Mouse (Mus musculus): ENCODE data around the gene Brd4. TPM values are rescaled to one million over a fixed set of nuclear protein-coding genes. Genes with fewer than 3 reads are reported as not detected.

Gene Brd4
- 15.4 and 34.1 TPM in 2 replicates for polyA plus RNA-seq (2021; fragmentation: Nextera tagmentation)
- long read RNA-seq, experiment 1, partial matches to known transcripts, result 13 of 22 reads
- long read RNA-seq, experiment 1, other reads (novel, unspliced or antisense), result 8 of 22 reads
- long read RNA-seq, experiment 2, partial matches to known transcripts, result 8 of 43 reads
- long read RNA-seq, experiment 2, other reads (novel, unspliced or antisense), result 35 of 43 reads

DNA sequence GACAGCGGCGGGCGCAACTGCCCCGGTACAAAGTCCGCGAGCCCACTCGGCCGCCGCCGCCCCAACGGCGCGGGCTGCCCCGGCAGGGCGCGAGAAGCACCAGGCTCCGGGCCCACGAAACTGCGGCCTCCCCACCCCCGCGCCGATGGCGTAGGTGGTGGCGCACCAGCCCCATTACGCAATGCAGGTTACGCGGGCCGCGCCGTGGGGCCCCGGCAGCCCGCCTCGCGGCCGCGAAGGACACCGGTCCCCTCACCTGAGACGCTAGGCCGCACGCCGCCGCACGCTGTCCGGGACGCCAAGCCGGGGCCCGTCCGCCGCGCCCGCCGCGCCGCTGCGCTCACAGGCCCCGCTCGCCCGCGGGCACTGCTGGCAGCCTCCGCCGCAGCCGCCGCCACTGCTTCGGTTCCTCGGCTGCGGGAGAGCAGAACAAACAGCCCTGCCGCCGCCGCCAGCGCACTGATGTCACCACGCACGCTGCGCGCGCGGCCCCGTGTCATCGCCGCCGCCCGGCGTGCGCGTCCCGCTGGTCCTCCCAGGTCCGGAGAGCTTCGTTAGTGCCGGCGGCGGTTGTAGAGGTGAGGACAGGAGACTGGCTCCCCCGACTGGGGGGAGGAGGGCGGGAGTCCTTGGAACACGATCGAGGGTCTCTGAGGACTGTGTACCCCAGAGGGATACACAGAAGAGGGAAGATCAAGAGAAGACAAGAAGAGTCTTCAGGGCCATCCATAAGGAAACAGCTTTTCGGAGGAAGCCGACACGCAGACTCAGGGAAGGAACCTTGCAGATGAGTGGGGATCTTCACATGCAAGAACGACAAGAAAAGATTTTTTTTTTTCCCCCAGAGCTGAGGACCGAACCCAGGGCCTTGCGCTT is at the start of gene Brd4:
Gene Brd4, minus strand, starts transcription at position 461 of the 876 bp plus-strand sequence.

DNA sequence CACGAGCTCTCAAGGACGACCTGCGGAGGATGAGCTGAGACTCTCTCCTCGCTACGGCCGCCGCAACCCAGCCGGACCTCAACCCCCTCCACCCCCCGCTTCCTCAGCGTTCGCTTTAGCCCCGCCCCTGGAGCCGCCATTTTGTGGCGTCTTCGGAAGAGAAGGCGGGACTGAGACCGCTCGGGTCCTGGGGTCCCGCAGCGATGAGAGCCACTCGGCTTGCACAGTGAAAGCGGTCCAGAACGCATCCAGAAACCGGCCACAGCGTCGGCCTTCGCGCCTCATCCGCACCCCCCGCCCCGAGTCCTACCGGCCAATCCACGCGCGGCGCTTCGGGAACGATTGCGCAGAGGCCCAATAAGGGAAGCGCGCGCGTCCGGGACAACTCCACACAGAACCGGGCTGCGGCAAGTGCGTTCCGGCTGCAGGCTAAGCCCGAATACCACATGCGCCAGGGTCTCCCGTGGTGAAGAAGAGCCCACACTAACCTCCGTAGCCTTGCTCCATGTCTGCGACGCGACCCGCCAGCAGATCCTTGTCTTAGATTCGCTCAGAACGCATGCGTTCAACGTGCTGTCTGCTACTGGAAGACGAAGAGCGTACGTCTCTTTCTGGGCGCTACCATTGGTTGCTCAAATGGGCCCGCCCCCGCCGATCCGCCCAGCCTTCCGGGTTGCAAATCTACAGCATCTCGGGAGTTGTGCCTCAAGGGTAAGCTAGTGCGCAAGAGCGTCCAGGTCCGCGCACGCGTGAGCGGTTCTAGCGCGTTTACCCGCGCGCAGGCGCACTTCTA is 36.3 kb upstream of the Brd4 start, which contains the start of gene Akap8:
Gene Akap8, minus strand, starts transcription at position 642 of the 793 bp plus-strand sequence.

GRCm38 (mm10) chr17:32188863-32189636 is 95.5 kb downstream of the Brd4 start, which contains the start of gene Ephx3:
Gene Ephx3, minus strand, starts transcription at chr17:32189549.

GRCm38 (mm10) chr17:32166687-32167086 is 117.8 kb downstream of the Brd4 start, which contains the start of gene Notch3:
Gene Notch3, minus strand, starts transcription at chr17:32166852.

Other genes with a start within 250 kb of the Brd4 start
- 4.6 and 6.4 TPM in 2 replicates for gene Rrp1b, start 248.6 kb downstream of the Brd4 start, polyA plus RNA-seq (2021; fragmentation: Nextera tagmentation)
- 0.28 and 0.36 TPM in 2 replicates for gene Hsf2bp, start 248.4 kb downstream of the Brd4 start, polyA plus RNA-seq (2021; fragmentation: Nextera tagmentation)
- gene Notch3, start 117.9 kb downstream of the Brd4 start, polyA plus RNA-seq (2021; fragmentation: Nextera tagmentation), result 0.40 and 0.55 TPM in 2 replicates
- 0.09 and 0.12 TPM in 2 replicates for gene Ephx3, start 95.2 kb downstream of the Brd4 start, polyA plus RNA-seq (2021; fragmentation: Nextera tagmentation)
- gene Akap8, start 36.5 kb upstream of the Brd4 start, polyA plus RNA-seq (2021; fragmentation: Nextera tagmentation), result 8.0 and 9.0 TPM in 2 replicates
- gene Akap8l, start 65.9 kb upstream of the Brd4 start, polyA plus RNA-seq (2021; fragmentation: Nextera tagmentation), result 36.3 and 40.8 TPM in 2 replicates
- 11.0 and 16.4 TPM in 2 replicates for gene Wiz, start 104.7 kb upstream of the Brd4 start, polyA plus RNA-seq (2021; fragmentation: Nextera tagmentation)
- gene Rasal3, start 118.9 kb upstream of the Brd4 start, polyA plus RNA-seq (2021; fragmentation: Nextera tagmentation), result 0.50 and 1.1 TPM in 2 replicates
- gene Pglyrp2, start 139.4 kb upstream of the Brd4 start, polyA plus RNA-seq (2021; fragmentation: Nextera tagmentation), result not detected in 2 replicates
- 0.06 TPM in 1 of 2 replicates, not detected in the other for gene Cyp4f39, start 168.0 kb upstream of the Brd4 start, polyA plus RNA-seq (2021; fragmentation: Nextera tagmentation)
- gene Cyp4f17, start 221.3 kb upstream of the Brd4 start, polyA plus RNA-seq (2021; fragmentation: Nextera tagmentation), result 2.1 and 2.4 TPM in 2 replicates